Mouse (Mus musculus) embryonic facial prominence, embryonic 12.5 days (tissue): ENCODE data around the gene Kcnn4. TPM values are rescaled to one million over a fixed set of nuclear protein-coding genes. Genes with fewer than 3 reads are reported as not detected.

ENCODE experiments used
- ATAC-seq: fragments of 200-750 bp; cut with Nextera tagmentation; 2 replicates; pipeline ENCODE4 v1.8.0; 2017; ENCODE audit not compliant: insufficient number of reproducible peaks, insufficient read depth, low FRiP score, low TSS enrichment
- H3K27ac ChIP-seq: fragments of 300-500 bp; sonication (generic); 2 replicates; pipeline ENCODE4 v1.5.1; 2016; ENCODE audit warnings: mild to moderate bottlenecking
- H3K27me3 ChIP-seq: fragments of 300-500 bp; sonication (generic); 2 replicates; pipeline ENCODE4 v1.6.1; 2016; ENCODE audit warnings: mild to moderate bottlenecking, moderate library complexity
- H3K36me3 ChIP-seq: fragments of 300-500 bp; sonication (generic); 2 replicates; pipeline ENCODE4 v1.6.1; 2016; ENCODE audit warnings: mild to moderate bottlenecking
- H3K4me1 ChIP-seq: fragments of 300-500 bp; sonication (generic); 2 replicates; pipeline ENCODE4 v1.6.1; 2016
- H3K4me2 ChIP-seq: fragments of 300-500 bp; sonication (generic); replicated peaks from 2 replicates; pipeline ENCODE4 v1.6.1; 2016; ENCODE audit warnings: mild to moderate bottlenecking, moderate library complexity
- H3K4me3 ChIP-seq: fragments of 300-500 bp; sonication (generic); 2 replicates; pipeline ENCODE4 v1.5.1; 2016; ENCODE audit warnings: mild to moderate bottlenecking
- H3K9ac ChIP-seq: fragments of 300-500 bp; sonication (generic); 2 replicates; pipeline ENCODE4 v1.6.1; 2016; ENCODE audit warnings: mild to moderate bottlenecking, moderate library complexity
- H3K9me3 ChIP-seq: fragments of 300-500 bp; sonication (generic); 2 replicates; pipeline ENCODE4 v1.6.1; 2016; ENCODE audit warnings: mild to moderate bottlenecking, moderate library complexity
- WGBS: fragments of 180-500 bp; shearing (Covaris S2); methylation state at CpG from one replicate; pipeline ENCODE4 v1.1.7; 2016; 5-methylcytosine and 5-hydroxymethylcytosine counted together
- microRNA-seq: library from miRNA; unstranded; fragments of <30 nt; microRNA quantifications from one replicate; pipeline ENCODE4, GENCODE M21; 2017
- polyA plus RNA-seq: library from polyadenylated mRNA; unstranded; fragments of >200 nt; fragmentation: Nextera tagmentation; extraction: Ambion mirVana; gene quantifications from 2 replicates; pipeline ENCODE4 v1.2.1, GENCODE M21; 2016

The Kcnn4 gene
- polyA plus RNA-seq, 1 experiment from 2014 or later = 2.0 TPM

DNA sequence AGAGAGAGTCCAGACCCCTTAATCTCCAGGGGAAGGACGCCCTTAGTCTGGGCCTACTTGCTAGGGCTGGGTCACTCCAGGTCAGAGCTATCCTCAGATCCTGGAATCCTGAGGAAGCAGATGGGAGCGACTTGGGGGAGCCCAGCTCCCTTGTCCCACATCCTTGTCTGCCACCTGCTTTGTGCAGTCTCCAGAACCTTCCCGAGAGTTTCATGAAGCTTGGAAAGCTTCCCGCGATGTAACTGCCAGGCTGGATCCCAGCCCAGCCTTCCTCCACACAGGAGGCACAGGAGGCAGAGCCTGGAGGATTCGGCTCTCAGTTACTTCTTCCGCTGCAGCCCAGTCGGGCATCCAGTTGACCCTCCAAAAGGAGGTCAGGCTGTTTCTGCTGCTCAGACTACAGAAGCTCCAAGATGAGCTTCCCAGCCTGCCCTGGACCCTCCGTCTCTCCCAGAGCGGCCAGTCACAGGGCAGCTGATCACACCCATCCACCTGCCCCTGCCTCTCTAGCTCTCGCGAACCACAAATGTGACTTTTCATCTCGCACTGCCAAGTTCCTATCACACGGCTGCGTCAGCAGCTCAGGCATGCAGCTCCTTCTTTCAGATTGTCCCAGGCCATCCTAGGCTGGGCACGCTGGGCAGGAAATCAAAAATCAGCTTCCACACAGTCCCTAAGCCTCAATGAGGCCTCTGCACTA lies 59.5 kb downstream of the Kcnn4 start:
- no peak for ATAC-seq
- no peak overlapping the region for H3K9ac ChIP-seq
- no peak overlapping the region for H3K4me3 ChIP-seq
- H3K4me2 ChIP-seq = no peak overlapping the region
- no peaks in the 10 kb centered on the region for H3K4me1 ChIP-seq
- H3K9me3 ChIP-seq = peaks cover 7% of the 10 kb centered on the region; the same call in 1 of the 2 replicates
- H3K27me3 ChIP-seq = peaks cover 16% of the 10 kb centered on the region
- WGBS = 73% methylated on average over 16 of the region's 16 CpGs
- H3K27ac ChIP-seq = no peak overlapping the region
- no peaks in the 10 kb centered on the region for H3K36me3 ChIP-seq

DNA sequence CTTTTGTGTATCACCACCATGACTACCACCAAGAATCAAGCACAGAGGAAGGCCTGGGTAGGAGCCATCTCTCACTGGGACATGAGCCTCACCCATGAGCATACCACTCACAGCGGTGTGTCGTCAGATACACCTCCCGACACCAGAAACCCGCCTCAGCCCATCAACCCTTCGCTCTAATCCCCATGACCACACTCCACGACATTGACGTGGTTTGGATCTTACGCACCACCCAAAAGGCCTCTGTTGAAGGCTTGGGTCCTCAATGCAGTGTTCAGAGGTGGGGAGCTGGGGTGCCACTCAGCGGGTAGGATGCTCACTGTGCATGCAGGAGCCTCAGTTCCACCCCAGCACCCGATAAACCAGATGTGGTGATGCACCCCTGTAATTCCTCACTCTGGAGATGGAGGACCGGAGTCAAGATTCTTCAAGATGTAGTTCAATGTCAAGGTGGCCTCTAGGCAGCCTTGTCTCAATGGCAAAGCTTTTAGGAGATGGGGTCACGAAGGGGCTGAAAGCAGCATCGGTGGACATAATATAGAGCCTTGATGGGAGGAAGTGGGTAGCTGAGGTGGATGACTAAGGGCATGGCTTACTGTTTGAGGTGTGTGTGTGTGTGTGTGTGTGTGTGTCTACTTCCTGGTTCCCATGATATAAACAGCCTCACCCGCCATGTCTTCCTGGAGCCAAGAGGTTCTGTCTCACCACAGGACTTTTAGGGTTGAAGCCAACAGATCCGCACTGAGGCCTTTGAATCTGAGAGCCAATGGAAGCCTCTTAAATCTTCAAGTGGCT lies 60.7 kb downstream of the Kcnn4 start:
- H3K9ac ChIP-seq = no peak overlapping the region
- H3K27ac ChIP-seq = no peak overlapping the region
- no peak for ATAC-seq
- no peaks in the 10 kb centered on the region for H3K36me3 ChIP-seq
- H3K4me3 ChIP-seq = no peak overlapping the region
- H3K9me3 ChIP-seq = peaks cover 7% of the 10 kb centered on the region; the same call in 1 of the 2 replicates
- H3K4me2 ChIP-seq = no peak overlapping the region
- H3K4me1 ChIP-seq = no peaks in the 10 kb centered on the region
- H3K27me3 ChIP-seq = peaks cover 16% of the 10 kb centered on the region
- WGBS = 95% methylated on average over 15 of the region's 15 CpGs

DNA sequence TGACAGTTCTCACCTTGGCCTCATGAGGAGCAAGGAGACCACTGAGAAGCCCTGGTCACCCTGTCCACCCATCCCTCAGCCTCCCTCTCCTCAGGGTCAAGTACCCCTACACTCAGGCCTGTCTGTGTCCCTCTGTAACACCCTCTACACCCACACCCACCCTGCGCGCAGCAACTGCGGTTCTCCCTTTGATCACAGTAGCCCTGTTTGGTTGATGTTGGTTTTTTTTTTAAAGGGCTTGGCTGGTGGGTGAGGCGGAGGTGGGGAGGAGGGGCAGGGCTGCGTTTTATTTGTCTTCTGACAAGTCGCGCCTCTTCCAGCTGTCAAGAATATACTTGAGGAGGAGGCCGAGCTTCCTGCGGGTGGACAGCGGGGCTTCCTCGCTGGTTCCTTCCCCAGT lies 61.6 kb downstream of the Kcnn4 start:
- Histone ChIP-seq H3K4me3 (no peak overlapping the region), H3K4me2 (no peak overlapping the region), H3K36me3 (no peaks in the 10 kb centered on the region), H3K9me3 (peaks cover 7% of the 10 kb centered on the region; the same call in 1 of the 2 replicates), H3K27me3 (peaks cover 16% of the 10 kb centered on the region), H3K27ac (no peak overlapping the region), H3K4me1 (no peaks in the 10 kb centered on the region), H3K9ac (no peak overlapping the region)
- no peak for ATAC-seq
- WGBS = 73% methylated on average over 11 of the region's 11 CpGs

DNA sequence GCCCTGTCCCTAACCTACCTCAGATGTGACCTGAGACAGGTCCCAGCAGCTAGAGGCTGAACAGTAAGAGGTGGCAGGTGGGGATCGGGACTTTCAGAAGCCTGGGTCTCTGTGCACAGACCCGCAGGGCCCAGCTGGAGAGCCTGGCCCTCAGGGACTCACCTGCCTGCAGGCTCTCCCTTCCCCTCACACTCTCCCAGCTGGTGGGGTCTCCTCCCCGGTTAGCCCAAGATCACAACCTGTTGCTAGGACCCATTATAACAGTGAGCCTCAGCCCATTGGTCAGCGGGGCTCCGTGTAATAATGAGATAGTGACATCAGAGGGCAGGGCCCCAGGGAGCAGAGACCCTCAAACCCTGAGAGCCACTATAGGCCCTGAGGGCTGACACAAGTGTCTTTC lies 65.2 kb downstream of the Kcnn4 start:
- Histone ChIP-seq H3K4me1 (no peaks in the 10 kb centered on the region), H3K4me3 (no peak overlapping the region), H3K36me3 (no peaks in the 10 kb centered on the region), H3K9me3 (peaks cover 7% of the 10 kb centered on the region; the same call in 1 of the 2 replicates), H3K27me3 (peaks cover 16% of the 10 kb centered on the region), H3K4me2 (no peak overlapping the region), H3K27ac (no peak overlapping the region), H3K9ac (no peak overlapping the region)
- 74% methylated on average over 5 of the region's 5 CpGs for WGBS
- ATAC-seq = no peak

Small RNA genes lying within 50 kb of the gene (microRNA-seq; reads per million reads assigned to microRNA genes)
- not detected for gene Gm27592

Other genes starting within 250 kb of the Kcnn4 start
- 18.3 and 18.4 TPM in 2 replicates for gene Zfp235, start 236.1 kb upstream of the Kcnn4 start, polyA plus RNA-seq
- 7.5 and 7.6 TPM in 2 replicates for gene Zfp114, start 195.2 kb upstream of the Kcnn4 start, polyA plus RNA-seq
- gene Zfp111, start 158.8 kb upstream of the Kcnn4 start, polyA plus RNA-seq = 10.1 and 11.3 TPM in 2 replicates
- 5.9 and 6.6 TPM in 2 replicates for gene Zfp109, start 132.7 kb upstream of the Kcnn4 start, polyA plus RNA-seq
- 5.3 and 5.6 TPM in 2 replicates for gene Zfp108, start 115.5 kb upstream of the Kcnn4 start, polyA plus RNA-seq
- 10.0 and 12.0 TPM in 2 replicates for gene Zfp93, start 99.8 kb upstream of the Kcnn4 start, polyA plus RNA-seq
- 57.7 and 63.1 TPM in 2 replicates for gene Zfp61, start 69.0 kb upstream of the Kcnn4 start, polyA plus RNA-seq
- 15.8 and 16.4 TPM in 2 replicates for gene Zfp94, start 53.6 kb upstream of the Kcnn4 start, polyA plus RNA-seq
- gene Tescl, start 36.3 kb upstream of the Kcnn4 start, polyA plus RNA-seq = 0.26 TPM in 1 of 2 replicates, not detected in the other
- gene Lypd5, start 21.1 kb upstream of the Kcnn4 start, polyA plus RNA-seq = not detected in 2 replicates
- 23.6 and 26.0 TPM in 2 replicates for gene Smg9, start 29.4 kb downstream of the Kcnn4 start, polyA plus RNA-seq
- not detected in 2 replicates for gene Irgc1, start 82.0 kb downstream of the Kcnn4 start, polyA plus RNA-seq
- 1.5 and 2.0 TPM in 2 replicates for gene Plaur, start 92.2 kb downstream of the Kcnn4 start, polyA plus RNA-seq
- gene Cadm4, start 111.8 kb downstream of the Kcnn4 start, polyA plus RNA-seq = 7.6 and 10.7 TPM in 2 replicates
- 100 and 113 TPM in 2 replicates for gene Zfp428, start 136.7 kb downstream of the Kcnn4 start, polyA plus RNA-seq
- 1.3 and 1.4 TPM in 2 replicates for gene AC161166.1, start 142.2 kb downstream of the Kcnn4 start, polyA plus RNA-seq
- 17.6 and 18.0 TPM in 2 replicates for gene Irgq, start 160.4 kb downstream of the Kcnn4 start, polyA plus RNA-seq
- gene Pinlyp, start 175.9 kb downstream of the Kcnn4 start, polyA plus RNA-seq = not detected in 2 replicates
- 117 and 124 TPM in 2 replicates for gene Xrcc1, start 176.0 kb downstream of the Kcnn4 start, polyA plus RNA-seq
- 23.7 and 23.8 TPM in 2 replicates for gene Ethe1, start 217.3 kb downstream of the Kcnn4 start, polyA plus RNA-seq
- 5.1 and 5.9 TPM in 2 replicates for gene Zfp575, start 217.4 kb downstream of the Kcnn4 start, polyA plus RNA-seq
- gene Phldb3, start 240.5 kb downstream of the Kcnn4 start, polyA plus RNA-seq = 0.20 and 0.47 TPM in 2 replicates